Mouse (Mus musculus) heart, postnatal 0 days (tissue): Measurements from ENCODE around the gene Gm20481. TPM values are rescaled to one million over a fixed set of nuclear protein-coding genes. Genes with fewer than 3 reads are reported as not detected.

Experiments
- ATAC-seq: fragments of 200-750 bp; cut with Nextera tagmentation; 2 replicates; pipeline ENCODE4 v1.8.0; 2017; ENCODE audit warnings: low read depth, moderate number of reproducible peaks, moderate library complexity; ENCODE audit not compliant: insufficient read depth
- DNase-seq: peaks from one replicate; pipeline ENCODE4 v3.0.0-alpha.2; 2016; ENCODE audit warnings: low spot score
- H3K27ac ChIP-seq: fragments of 300-500 bp; sonication (generic); 2 replicates; pipeline ENCODE4 v1.5.1; 2014; ENCODE audit warnings: low read depth, mild to moderate bottlenecking
- H3K27me3 ChIP-seq: fragments of 300-500 bp; sonication (generic); 2 replicates; pipeline ENCODE4 v1.6.1; 2014; ENCODE audit warnings: low read length, mixed read lengths; ENCODE audit not compliant: control insufficient read depth, insufficient read depth
- H3K36me3 ChIP-seq: fragments of 300-500 bp; sonication (generic); replicated peaks from 2 replicates; pipeline ENCODE4 v1.6.1; 2014; ENCODE audit warnings: low read length, mixed read lengths; ENCODE audit not compliant: control insufficient read depth, insufficient read depth
- H3K4me1 ChIP-seq: fragments of 300-500 bp; sonication (generic); 2 replicates; pipeline ENCODE4 v1.6.1; 2014; ENCODE audit warnings: antibody characterized with exemption; ENCODE audit not compliant: control insufficient read depth, insufficient read depth
- H3K4me2 ChIP-seq: fragments of 300-500 bp; sonication (generic); 2 replicates; pipeline ENCODE4 v1.6.1; 2014; ENCODE audit warnings: low read depth, mild to moderate bottlenecking, low read length, moderate library complexity
- H3K4me3 ChIP-seq: fragments of 300-500 bp; sonication (generic); 2 replicates; pipeline ENCODE4 v1.5.1; 2014; ENCODE audit warnings: low read depth, low read length
- H3K9ac ChIP-seq: fragments of 300-500 bp; sonication (generic); replicated peaks from 2 replicates; pipeline ENCODE4 v1.6.1; 2014; ENCODE audit warnings: low read depth, low read length, mixed read lengths
- H3K9me3 ChIP-seq: fragments of 300-500 bp; sonication (generic); replicated peaks from 2 replicates; pipeline ENCODE4 v1.6.1; 2016; ENCODE audit warnings: low read length; ENCODE audit not compliant: control insufficient read depth
- CTCF ChIP-seq: IDR thresholded peaks from 2 replicates; pipeline ENCODE4 v1.5.1; 2016; ENCODE audit warnings: antibody characterized with exemption, control low read depth, low read depth
- EP300 ChIP-seq: IDR thresholded peaks from 2 replicates; pipeline ENCODE4 v1.6.1; 2016; ENCODE audit warnings: antibody characterized with exemption, low read depth
- WGBS: fragments of 180-500 bp; shearing (Covaris S2); extraction: QIAGEN DNeasy Blood & Tissue Kit; methylation state at CpG from one replicate; pipeline ENCODE4 v1.1.7; 2014; 5-methylcytosine and 5-hydroxymethylcytosine counted together
- polyA plus RNA-seq: library from polyadenylated mRNA; unstranded; fragments of >200 nt; fragmentation: Nextera tagmentation; extraction: Ambion mirVana; gene quantifications from 2 replicates; pipeline ENCODE4 v1.2.1, GENCODE M21; 2015
- total RNA-seq: library from RNA; depleted of rRNA; stranded (reverse); fragments of >200 nt; gene quantifications from 2 replicates; pipeline ENCODE4 v1.2.3, GENCODE M21; 2014; ENCODE audit warnings: low replicate concordance; rRNA removed

Gm20481 gene
- total and polyA plus RNA-seq, 2 experiments from 2014 or later = not detected

GRCm38 (mm10) chr17:35021163-35021808, 51.6 kb downstream of the Gm20481 start:
- Histone ChIP-seq H3K9ac (no peak overlapping the region), H3K4me3 (no peak overlapping the region), H3K4me2 (peak overlapping the region; percentile 40), H3K9me3 (no peaks in the 10 kb centered on the region), H3K36me3 (no peaks in the 10 kb centered on the region), H3K4me1 (peaks cover 7% of the 10 kb centered on the region), H3K27ac (peak overlapping the region; percentile 88), H3K27me3 (0 out of 2 replicates have a peak, but pooled peaks cover 3% of the 10 kb centered on the region)
- ATAC-seq (peak; percentile 34), DNase-seq (peak; percentile 76)
- WGBS = 6% methylated on average over 16 of the region's 17 CpGs
- TF ChIP-seq EP300 = no peak; the same call in 1 of the 2 replicates
- peak; percentile 99 for TF ChIP-seq CTCF

Other genes with a start within 250 kb of the Gm20481 start
Only the 30 nearest of the 42 such genes appear.
- 2.6 and 9.2 TPM in 2 replicates for gene Stk19, start 133.0 kb upstream of the Gm20481 start, total RNA-seq
- gene Stk19, start 133.0 kb upstream of the Gm20481 start, polyA plus RNA-seq = 20.5 and 20.7 TPM in 2 replicates
- gene Dxo, start 132.9 kb upstream of the Gm20481 start, total RNA-seq = 19.2 and 22.3 TPM in 2 replicates
- 23.0 and 24.3 TPM in 2 replicates for gene Dxo, start 132.9 kb upstream of the Gm20481 start, polyA plus RNA-seq
- 40.3 and 62.1 TPM in 2 replicates for gene Skiv2l, start 119.7 kb upstream of the Gm20481 start, total RNA-seq
- 15.9 and 18.7 TPM in 2 replicates for gene Skiv2l, start 119.7 kb upstream of the Gm20481 start, polyA plus RNA-seq
- 22.9 and 39.8 TPM in 2 replicates for gene Nelfe, start 119.5 kb upstream of the Gm20481 start, total RNA-seq
- gene Nelfe, start 119.5 kb upstream of the Gm20481 start, polyA plus RNA-seq = 36.3 and 39.9 TPM in 2 replicates
- gene Cfb, start 107.4 kb upstream of the Gm20481 start, total RNA-seq = 1.1 and 2.9 TPM in 2 replicates
- 1.3 and 2.1 TPM in 2 replicates for gene Cfb, start 107.4 kb upstream of the Gm20481 start, polyA plus RNA-seq
- gene Zbtb12, start 90.4 kb upstream of the Gm20481 start, total RNA-seq = 6.1 and 7.6 TPM in 2 replicates
- gene Zbtb12, start 90.4 kb upstream of the Gm20481 start, polyA plus RNA-seq = 0.63 and 0.93 TPM in 2 replicates
- not detected in 2 replicates for gene Gm20547, start 87.9 kb upstream of the Gm20481 start, total RNA-seq
- gene Gm20547, start 87.9 kb upstream of the Gm20481 start, polyA plus RNA-seq = not detected in 2 replicates
- 4.5 and 7.1 TPM in 2 replicates for gene C2, start 71.6 kb upstream of the Gm20481 start, total RNA-seq
- 2.9 and 3.3 TPM in 2 replicates for gene C2, start 71.6 kb upstream of the Gm20481 start, polyA plus RNA-seq
- 80.3 and 95.8 TPM in 2 replicates for gene Ehmt2, start 71.4 kb upstream of the Gm20481 start, total RNA-seq
- 17.5 and 17.6 TPM in 2 replicates for gene Ehmt2, start 71.4 kb upstream of the Gm20481 start, polyA plus RNA-seq
- gene Slc44a4, start 55.4 kb upstream of the Gm20481 start, total RNA-seq = not detected in 2 replicates
- gene Slc44a4, start 55.4 kb upstream of the Gm20481 start, polyA plus RNA-seq = 0.29 TPM in 1 of 2 replicates, not detected in the other
- gene Neu1, start 38.7 kb upstream of the Gm20481 start, total RNA-seq = 30.1 and 79.2 TPM in 2 replicates
- 18.6 and 19.5 TPM in 2 replicates for gene Neu1, start 38.7 kb upstream of the Gm20481 start, polyA plus RNA-seq
- 6.0 and 21.6 TPM in 2 replicates for gene Hspa1b, start 10.7 kb upstream of the Gm20481 start, total RNA-seq
- gene Hspa1b, start 10.7 kb upstream of the Gm20481 start, polyA plus RNA-seq = 0.14 and 0.25 TPM in 2 replicates
- gene Hspa1a, start 2.2 kb downstream of the Gm20481 start, total RNA-seq = 8.2 and 10.2 TPM in 2 replicates
- 2.5 and 2.8 TPM in 2 replicates for gene Hspa1a, start 2.2 kb downstream of the Gm20481 start, polyA plus RNA-seq
- gene Hspa1l, start 2.8 kb downstream of the Gm20481 start, total RNA-seq = 3.3 and 5.1 TPM in 2 replicates
- 1.6 and 1.8 TPM in 2 replicates for gene Hspa1l, start 2.8 kb downstream of the Gm20481 start, polyA plus RNA-seq
- gene Lsm2, start 11.9 kb downstream of the Gm20481 start, total RNA-seq = 23.1 and 43.3 TPM in 2 replicates
- gene Lsm2, start 11.9 kb downstream of the Gm20481 start, polyA plus RNA-seq = 63.5 and 64.2 TPM in 2 replicates
- gene Vars, start 31.1 kb downstream of the Gm20481 start, total RNA-seq = 61.5 and 92.0 TPM in 2 replicates
- gene Vars, start 31.1 kb downstream of the Gm20481 start, polyA plus RNA-seq = 20.4 and 21.7 TPM in 2 replicates
- gene Vwa7, start 46.7 kb downstream of the Gm20481 start, total RNA-seq = 0.77 and 0.92 TPM in 2 replicates
- gene Vwa7, start 46.7 kb downstream of the Gm20481 start, polyA plus RNA-seq = 0.43 and 0.63 TPM in 2 replicates
- gene Sapcd1, start 58.1 kb downstream of the Gm20481 start, total RNA-seq = 2.1 and 9.6 TPM in 2 replicates
- gene Sapcd1, start 58.1 kb downstream of the Gm20481 start, polyA plus RNA-seq = 0.77 and 1.2 TPM in 2 replicates
- gene Msh5, start 76.8 kb downstream of the Gm20481 start, total RNA-seq = 1.2 and 5.0 TPM in 2 replicates
- gene Msh5, start 76.8 kb downstream of the Gm20481 start, polyA plus RNA-seq = 1.4 and 1.7 TPM in 2 replicates
- gene Clic1, start 80.1 kb downstream of the Gm20481 start, total RNA-seq = 194 and 223 TPM in 2 replicates
- gene Clic1, start 80.1 kb downstream of the Gm20481 start, polyA plus RNA-seq = 203 and 205 TPM in 2 replicates
- gene Ddah2, start 89.1 kb downstream of the Gm20481 start, total RNA-seq = 97.1 and 114 TPM in 2 replicates
- gene Ddah2, start 89.1 kb downstream of the Gm20481 start, polyA plus RNA-seq = 128 and 130 TPM in 2 replicates
- not detected in 2 replicates for gene Ly6g6c, start 95.5 kb downstream of the Gm20481 start, total RNA-seq
- not detected in 2 replicates for gene Ly6g6c, start 95.5 kb downstream of the Gm20481 start, polyA plus RNA-seq
- 0.15 TPM in 1 of 2 replicates, not detected in the other for gene Mpig6b, start 96.3 kb downstream of the Gm20481 start, total RNA-seq
- gene Mpig6b, start 96.3 kb downstream of the Gm20481 start, polyA plus RNA-seq = 0.15 and 0.16 TPM in 2 replicates
- gene Ly6g6e, start 107.0 kb downstream of the Gm20481 start, total RNA-seq = 1.6 TPM in 1 of 2 replicates, not detected in the other
- gene Ly6g6e, start 107.0 kb downstream of the Gm20481 start, polyA plus RNA-seq = 0.22 and 0.32 TPM in 2 replicates
- 3.8 TPM in 1 of 2 replicates, not detected in the other for gene Ly6g6d, start 108.2 kb downstream of the Gm20481 start, total RNA-seq
- 3.0 and 3.3 TPM in 2 replicates for gene Ly6g6d, start 108.2 kb downstream of the Gm20481 start, polyA plus RNA-seq
- gene Ly6g6f, start 115.7 kb downstream of the Gm20481 start, total RNA-seq = not detected in 2 replicates
- 0.10 TPM in 1 of 2 replicates, not detected in the other for gene Ly6g6f, start 115.7 kb downstream of the Gm20481 start, polyA plus RNA-seq
- gene Abhd16a, start 119.4 kb downstream of the Gm20481 start, total RNA-seq = 74.3 and 131 TPM in 2 replicates
- gene Abhd16a, start 119.4 kb downstream of the Gm20481 start, polyA plus RNA-seq = 73.2 and 74.1 TPM in 2 replicates
- gene Ly6g5c, start 138.4 kb downstream of the Gm20481 start, total RNA-seq = not detected in 2 replicates
- gene Ly6g5c, start 138.4 kb downstream of the Gm20481 start, polyA plus RNA-seq = 0.25 and 0.26 TPM in 2 replicates
- gene Ly6g5b, start 145.5 kb downstream of the Gm20481 start, total RNA-seq = 0.97 TPM in 1 of 2 replicates, not detected in the other
- 0.30 TPM in 1 of 2 replicates, not detected in the other for gene Ly6g5b, start 145.5 kb downstream of the Gm20481 start, polyA plus RNA-seq
- 4.2 and 24.1 TPM in 2 replicates for gene Gpank1, start 151.5 kb downstream of the Gm20481 start, total RNA-seq
- gene Gpank1, start 151.5 kb downstream of the Gm20481 start, polyA plus RNA-seq = 9.1 and 9.6 TPM in 2 replicates